Mouse (Mus musculus) stomach, embryonic 16.5 days (tissue): Measurements from ENCODE around the gene Olfr987. TPM values are rescaled to one million over a fixed set of nuclear protein-coding genes. Genes with fewer than 3 reads are reported as not detected.
A peak's percentile ranks its signal among the peaks of the same experiment; 100 is the strongest.
"Not testable (repeated sequence)": the region's sequence is repeated elsewhere in the genome, so short reads cannot be mapped to it uniquely, and the experiment has no call there.

Experiments used
- ATAC-seq: fragments of 200-750 bp; cut with Nextera tagmentation; 2 replicates; pipeline ENCODE4 v1.8.0; 2017; ENCODE audit warnings: moderate number of reproducible peaks, moderate TSS enrichment; ENCODE audit not compliant: insufficient read depth, low FRiP score
- H3K27ac ChIP-seq: fragments of 300-500 bp; sonication (generic); 2 replicates; pipeline ENCODE4 v1.5.1; 2014; ENCODE audit warnings: low read length
- H3K27me3 ChIP-seq: fragments of 300-500 bp; sonication (generic); 2 replicates; pipeline ENCODE4 v1.6.1; 2014; ENCODE audit warnings: low read length, control low read depth, mixed read lengths; ENCODE audit not compliant: control insufficient read depth, insufficient read depth
- H3K36me3 ChIP-seq: fragments of 300-500 bp; sonication (generic); 2 replicates; pipeline ENCODE4 v1.6.1; 2014; ENCODE audit warnings: low read length; ENCODE audit not compliant: control insufficient read depth, insufficient read depth
- H3K4me1 ChIP-seq: fragments of 300-500 bp; sonication (generic); 2 replicates; pipeline ENCODE4 v1.6.1; 2014; ENCODE audit warnings: low read length, control low read depth, mixed read lengths; ENCODE audit not compliant: control insufficient read depth, insufficient read depth
- H3K4me2 ChIP-seq: fragments of 300-500 bp; sonication (generic); 2 replicates; pipeline ENCODE4 v1.6.1; 2014; ENCODE audit warnings: low read depth, low read length, mixed read lengths
- H3K4me3 ChIP-seq: fragments of 300-500 bp; sonication (generic); replicated peaks from 2 replicates; pipeline ENCODE4 v1.5.1; 2014; ENCODE audit warnings: mild to moderate bottlenecking, low read length
- H3K9ac ChIP-seq: fragments of 300-500 bp; sonication (generic); 2 replicates; pipeline ENCODE4 v1.6.1; 2014; ENCODE audit warnings: low read length
- H3K9me3 ChIP-seq: fragments of 300-500 bp; sonication (generic); replicated peaks from 2 replicates; pipeline ENCODE4 v1.6.1; 2016; ENCODE audit warnings: low read length, control low read depth; ENCODE audit not compliant: control insufficient read depth
- WGBS: fragments of 180-500 bp; shearing (Covaris S2); extraction: QIAGEN DNeasy Blood & Tissue Kit; methylation state at CpG from one replicate; pipeline ENCODE4 v1.1.7; 2014; 5-methylcytosine and 5-hydroxymethylcytosine counted together
- polyA plus RNA-seq: library from polyadenylated mRNA; unstranded; fragments of >200 nt; fragmentation: Nextera tagmentation; extraction: Ambion mirVana; gene quantifications from 2 replicates; pipeline ENCODE4 v1.2.1, GENCODE M21; 2015

Gene Olfr987
- not detected in 2 replicates for polyA plus RNA-seq

DNA sequence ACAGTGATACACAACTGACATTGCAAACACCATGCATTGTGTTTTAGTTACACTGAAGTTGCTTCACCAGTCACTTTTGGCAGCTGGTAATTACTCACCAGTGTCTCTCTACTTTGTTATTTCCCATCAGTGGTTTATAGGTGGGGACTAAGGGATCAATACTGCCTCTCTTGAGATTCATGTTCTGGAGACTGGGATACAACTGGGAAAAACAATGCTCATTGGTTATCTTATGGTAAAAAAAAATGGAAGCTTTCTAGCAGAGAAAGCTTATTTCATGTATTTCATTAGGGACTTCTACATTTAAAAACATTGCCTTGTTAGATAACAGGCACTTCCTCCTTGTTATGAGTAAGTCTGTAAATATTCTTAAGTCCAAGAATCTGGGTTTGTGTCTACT lies at the start of gene Olfr987:
Olfr987 (minus strand) TSS at position 101 of the 400 bp plus-strand sequence.
- H3K9ac ChIP-seq, H3K36me3 ChIP-seq, H3K27ac ChIP-seq, ATAC-seq, H3K27me3 ChIP-seq, H3K4me3 ChIP-seq, H3K4me1 ChIP-seq, H3K9me3 ChIP-seq, H3K4me2 ChIP-seq: not testable (repeated sequence)

GRCm38 (mm10) chr2:85363127-85363526 lies 24.0 kb upstream of the Olfr987 start, which contains the start of gene Olfr988:
Olfr988 (minus strand) TSS chr2:85363227.
- not testable (repeated sequence) for H3K4me1 ChIP-seq, H3K4me3 ChIP-seq, H3K27ac ChIP-seq, H3K9ac ChIP-seq, ATAC-seq, H3K27me3 ChIP-seq, H3K36me3 ChIP-seq, H3K4me2 ChIP-seq, H3K9me3 ChIP-seq

DNA sequence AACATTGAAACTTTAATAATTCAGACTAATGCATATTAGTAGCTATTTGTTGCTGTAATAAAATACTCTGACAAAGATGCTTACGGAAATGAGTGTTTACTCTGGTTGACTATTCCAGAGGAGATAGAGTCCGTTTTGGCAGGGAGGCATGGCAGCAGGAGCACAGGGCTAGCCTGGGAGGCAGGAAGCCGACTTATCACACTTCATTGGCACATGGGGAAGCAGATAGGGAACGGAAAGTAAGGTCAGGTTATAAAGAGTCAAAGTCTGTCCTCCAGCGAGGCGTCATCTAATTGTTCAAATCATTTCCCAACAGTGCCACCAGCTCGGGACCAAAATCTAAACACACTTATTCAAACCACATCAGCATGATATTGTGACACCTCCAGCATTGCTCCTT lies 857 bp upstream of the Olfr987 start:
- Histone ChIP-seq H3K9ac (no peak overlapping the region), H3K36me3 (no peaks in the 10 kb centered on the region), H3K4me2 (no peak overlapping the region), H3K4me1 (no peaks in the 10 kb centered on the region), H3K9me3 (no peaks in the 10 kb centered on the region), H3K27ac (no peak overlapping the region), H3K4me3 (no peak overlapping the region), H3K27me3 (no peaks in the 10 kb centered on the region)
- WGBS: 56% methylated on average over 7 of the region's 7 CpGs
- ATAC-seq: no peak

GRCm38 (mm10) chr2:85319106-85319505 lies 20.0 kb downstream of the Olfr987 start:
- no peak for ATAC-seq
- no peak overlapping the region for H3K27ac ChIP-seq
- H3K27me3 ChIP-seq: no peaks in the 10 kb centered on the region
- H3K4me1 ChIP-seq: no peaks in the 10 kb centered on the region
- H3K9ac ChIP-seq: no peak overlapping the region
- H3K36me3 ChIP-seq: no peaks in the 10 kb centered on the region
- WGBS: 52% methylated on average over 1 of the region's 1 CpGs
- no peaks in the 10 kb centered on the region for H3K9me3 ChIP-seq
- H3K4me2 ChIP-seq: no peak overlapping the region
- H3K4me3 ChIP-seq: no peak overlapping the region

DNA sequence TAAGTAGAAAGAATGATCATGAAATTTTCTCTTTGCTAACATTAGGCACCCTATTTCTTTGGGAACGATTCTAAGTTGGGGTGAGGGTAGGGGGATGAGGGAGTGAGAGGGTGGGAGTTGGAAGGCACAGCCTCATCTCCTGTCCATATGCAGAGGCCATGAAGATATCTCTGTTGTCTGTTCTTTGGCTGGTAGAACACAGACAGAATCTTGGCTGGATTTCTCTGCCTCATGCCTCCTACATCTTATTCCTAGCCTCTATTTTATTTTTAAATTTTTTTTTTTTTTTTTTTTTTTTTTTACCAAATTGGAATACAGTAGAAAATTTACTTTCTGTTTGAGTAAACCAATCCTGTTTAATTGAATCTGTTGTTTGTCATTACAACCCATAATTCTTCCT lies 53.7 kb downstream of the Olfr987 start:
- no peaks in the 10 kb centered on the region for H3K36me3 ChIP-seq
- peaks cover 4% of the 10 kb centered on the region; the same call in 1 of the 2 replicates for H3K4me1 ChIP-seq
- WGBS: 45% methylated on average over 1 of the region's 1 CpGs
- no peaks in the 10 kb centered on the region for H3K9me3 ChIP-seq
- H3K9ac ChIP-seq: no peak overlapping the region
- H3K4me2 ChIP-seq: no peak overlapping the region
- no peak for ATAC-seq
- no peak overlapping the region for H3K27ac ChIP-seq
- H3K27me3 ChIP-seq: no peaks in the 10 kb centered on the region
- no peak overlapping the region for H3K4me3 ChIP-seq

GRCm38 (mm10) chr2:85284626-85285025 lies 54.5 kb downstream of the Olfr987 start:
- Histone ChIP-seq H3K27ac (peak overlapping the region; percentile 73), H3K4me1 (peaks cover 4% of the 10 kb centered on the region; the same call in 1 of the 2 replicates), H3K4me3 (no peak overlapping the region), H3K9ac (0 out of 2 replicates have a peak overlapping the region, but pooled peaks have one; percentile 42), H3K9me3 (no peaks in the 10 kb centered on the region), H3K4me2 (no peak overlapping the region), H3K27me3 (no peaks in the 10 kb centered on the region), H3K36me3 (no peaks in the 10 kb centered on the region)
- 26% methylated on average over 6 of the region's 6 CpGs for WGBS
- ATAC-seq: peak; percentile 40; the same call in 1 of the 2 replicates

- Histone ChIP-seq H3K9me3 (no peaks in the 10 kb centered on the region), H3K4me2 (no peak overlapping the region), H3K4me3 (no peak overlapping the region), H3K27me3 (no peaks in the 10 kb centered on the region), H3K9ac (no peak overlapping the region), H3K4me1 (peaks cover 4% of the 10 kb centered on the region; the same call in 1 of the 2 replicates), H3K27ac (peak overlapping the region; percentile 73; the same call in 1 of the 2 replicates), H3K36me3 (no peaks in the 10 kb centered on the region)
- 75% methylated on average over 8 of the region's 8 CpGs for WGBS
- peak; percentile 47; the same call in 1 of the 2 replicates for ATAC-seq
These were observed 55.3 kb downstream of the Olfr987 start for GRCm38 (mm10) chr2:85283631-85284466.

- H3K4me2 ChIP-seq: no peak overlapping the region
- H3K4me1 ChIP-seq: peaks cover 4% of the 10 kb centered on the region; the same call in 1 of the 2 replicates
- no peak overlapping the region for H3K9ac ChIP-seq
- ATAC-seq: peak; percentile 60; the same call in 1 of the 2 replicates
- no peaks in the 10 kb centered on the region for H3K27me3 ChIP-seq
- no peak overlapping the region for H3K4me3 ChIP-seq
- H3K36me3 ChIP-seq: no peaks in the 10 kb centered on the region
- H3K27ac ChIP-seq: no peak overlapping the region
- no peaks in the 10 kb centered on the region for H3K9me3 ChIP-seq
- 44% methylated on average over 4 of the region's 4 CpGs for WGBS
These were observed 58.1 kb downstream of the Olfr987 start for GRCm38 (mm10) chr2:85281023-85281422.
